Mouse (Mus musculus): Measurements from ENCODE around the gene Abhd12. TPM values are rescaled to one million over a fixed set of nuclear protein-coding genes. Genes with fewer than 3 reads are reported as not detected.

Gene Abhd12
- polyA plus RNA-seq, 1 experiment, result 62.6 TPM

- WGBS, result 95% methylated on average over 3 of the region's 3 CpGs
- TF ChIP-seq CTCF (conservative IDR thresholded peaks at IDR 0.05; ENCODE audit: insufficient read depth, insufficient read length, low read depth, low read length) (no peak), POLR2A (IDR thresholded peaks at IDR 0.05; ENCODE audit: low read depth, low read length) (no peak)
- Histone ChIP-seq H3K4me1 (ENCODE audit: control insufficient read depth, insufficient read depth, low read length) (peaks cover 4% of the 10 kb centered on the region; the same call in 1 of the 2 replicates), H3K27ac (ENCODE audit: insufficient read depth, low read depth, low read length) (no peak overlapping the region), H3K4me3 (ENCODE audit: insufficient read depth, low read depth, low read length) (no peak overlapping the region), H3K27me3 (replicated peaks; ENCODE audit: control insufficient read depth, insufficient read depth, low read length) (no peaks in the 10 kb centered on the region), H3K36me3 (ENCODE audit: control insufficient read depth, insufficient read depth, low read length) (no peaks in the 10 kb centered on the region)
- no peak for DNase-seq
Measured at GRCm38 (mm10) chr2:150837781-150838180, 66.8 kb downstream of the Abhd12 start.

- Histone ChIP-seq H3K4me3 (ENCODE audit: insufficient read depth, low read depth, low read length) (no peak overlapping the region), H3K27ac (ENCODE audit: insufficient read depth, low read depth, low read length) (no peak overlapping the region), H3K27me3 (replicated peaks; ENCODE audit: control insufficient read depth, insufficient read depth, low read length) (no peaks in the 10 kb centered on the region), H3K4me1 (ENCODE audit: control insufficient read depth, insufficient read depth, low read length) (peaks cover under 1% of the 10 kb centered on the region; the same call in 1 of the 2 replicates), H3K36me3 (ENCODE audit: control insufficient read depth, insufficient read depth, low read length) (no peaks in the 10 kb centered on the region)
- TF ChIP-seq CTCF (conservative IDR thresholded peaks at IDR 0.05; ENCODE audit: insufficient read depth, insufficient read length, low read depth, low read length) (no peak), POLR2A (IDR thresholded peaks at IDR 0.05; ENCODE audit: low read depth, low read length) (no peak)
- WGBS, result 78% methylated on average over 15 of the region's 15 CpGs
- DNase-seq, result no peak
Measured at GRCm38 (mm10) chr2:150836906-150837305, 67.6 kb downstream of the Abhd12 start.

GRCm38 (mm10) chr2:150835975-150836374 lies 68.6 kb downstream of the Abhd12 start:
- TF ChIP-seq POLR2A (IDR thresholded peaks at IDR 0.05; ENCODE audit: low read depth, low read length) (no peak), CTCF (conservative IDR thresholded peaks at IDR 0.05; ENCODE audit: insufficient read depth, insufficient read length, low read depth, low read length) (no peak)
- no peak overlapping the region for H3K27ac ChIP-seq (ENCODE audit: insufficient read depth, low read depth, low read length)
- DNase-seq, result no peak
- no peaks in the 10 kb centered on the region for H3K36me3 ChIP-seq (ENCODE audit: control insufficient read depth, insufficient read depth, low read length)
- H3K4me3 ChIP-seq (ENCODE audit: insufficient read depth, low read depth, low read length), result no peak overlapping the region
- no peaks in the 10 kb centered on the region for H3K4me1 ChIP-seq (ENCODE audit: control insufficient read depth, insufficient read depth, low read length)
- 92% methylated on average over 4 of the region's 4 CpGs for WGBS
- no peaks in the 10 kb centered on the region for H3K27me3 ChIP-seq (replicated peaks; ENCODE audit: control insufficient read depth, insufficient read depth, low read length)

- DNase-seq, result no peak
- no peaks in the 10 kb centered on the region for H3K27me3 ChIP-seq (replicated peaks; ENCODE audit: control insufficient read depth, insufficient read depth, low read length)
- H3K4me3 ChIP-seq (ENCODE audit: insufficient read depth, low read depth, low read length), result no peak overlapping the region
- 91% methylated on average over 7 of the region's 7 CpGs for WGBS
- H3K27ac ChIP-seq (ENCODE audit: insufficient read depth, low read depth, low read length), result no peak overlapping the region
- TF ChIP-seq CTCF (conservative IDR thresholded peaks at IDR 0.05; ENCODE audit: insufficient read depth, insufficient read length, low read depth, low read length), result no peak
- no peak for TF ChIP-seq POLR2A (IDR thresholded peaks at IDR 0.05; ENCODE audit: low read depth, low read length)
- no peaks in the 10 kb centered on the region for H3K36me3 ChIP-seq (ENCODE audit: control insufficient read depth, insufficient read depth, low read length)
- H3K4me1 ChIP-seq (ENCODE audit: control insufficient read depth, insufficient read depth, low read length), result no peaks in the 10 kb centered on the region
Measured at GRCm38 (mm10) chr2:150834616-150835015, 69.9 kb downstream of the Abhd12 start.

GRCm38 (mm10) chr2:150832029-150832428 lies 72.5 kb downstream of the Abhd12 start:
- Histone ChIP-seq H3K27ac (ENCODE audit: insufficient read depth, low read depth, low read length) (no peak overlapping the region), H3K36me3 (ENCODE audit: control insufficient read depth, insufficient read depth, low read length) (no peaks in the 10 kb centered on the region), H3K4me3 (ENCODE audit: insufficient read depth, low read depth, low read length) (no peak overlapping the region), H3K27me3 (replicated peaks; ENCODE audit: control insufficient read depth, insufficient read depth, low read length) (no peaks in the 10 kb centered on the region), H3K4me1 (ENCODE audit: control insufficient read depth, insufficient read depth, low read length) (no peaks in the 10 kb centered on the region)
- DNase-seq, result peak; percentile 64
- WGBS, result 72% methylated on average over 7 of the region's 7 CpGs
- TF ChIP-seq POLR2A (IDR thresholded peaks at IDR 0.05; ENCODE audit: low read depth, low read length), result no peak
- no peak for TF ChIP-seq CTCF (conservative IDR thresholded peaks at IDR 0.05; ENCODE audit: insufficient read depth, insufficient read length, low read depth, low read length)

- Histone ChIP-seq H3K4me3 (ENCODE audit: insufficient read depth, low read depth, low read length) (no peak overlapping the region), H3K36me3 (ENCODE audit: control insufficient read depth, insufficient read depth, low read length) (no peaks in the 10 kb centered on the region), H3K27ac (ENCODE audit: insufficient read depth, low read depth, low read length) (no peak overlapping the region), H3K4me1 (ENCODE audit: control insufficient read depth, insufficient read depth, low read length) (no peaks in the 10 kb centered on the region), H3K27me3 (replicated peaks; ENCODE audit: control insufficient read depth, insufficient read depth, low read length) (no peaks in the 10 kb centered on the region)
- TF ChIP-seq POLR2A (IDR thresholded peaks at IDR 0.05; ENCODE audit: low read depth, low read length) (no peak), CTCF (conservative IDR thresholded peaks at IDR 0.05; ENCODE audit: insufficient read depth, insufficient read length, low read depth, low read length) (no peak)
- no peak for DNase-seq
- WGBS, result 80% methylated on average over 3 of the region's 3 CpGs
Measured at GRCm38 (mm10) chr2:150830911-150831441, 73.6 kb downstream of the Abhd12 start.

- H3K4me1 ChIP-seq (ENCODE audit: control insufficient read depth, insufficient read depth, low read length), result no peaks in the 10 kb centered on the region
- no peaks in the 10 kb centered on the region for H3K36me3 ChIP-seq (ENCODE audit: control insufficient read depth, insufficient read depth, low read length)
- no peak for TF ChIP-seq POLR2A (IDR thresholded peaks at IDR 0.05; ENCODE audit: low read depth, low read length)
- no peak for TF ChIP-seq CTCF (conservative IDR thresholded peaks at IDR 0.05; ENCODE audit: insufficient read depth, insufficient read length, low read depth, low read length)
- 92% methylated on average over 2 of the region's 2 CpGs for WGBS
- no peak overlapping the region for H3K4me3 ChIP-seq (ENCODE audit: insufficient read depth, low read depth, low read length)
- H3K27ac ChIP-seq (ENCODE audit: insufficient read depth, low read depth, low read length), result no peak overlapping the region
- H3K27me3 ChIP-seq (replicated peaks; ENCODE audit: control insufficient read depth, insufficient read depth, low read length), result no peaks in the 10 kb centered on the region
- DNase-seq, result no peak
Measured at GRCm38 (mm10) chr2:150830011-150830410, 74.5 kb downstream of the Abhd12 start.
